Comparison of ENCODE assay signal across 8 mouse cellular contexts in the genomic region with DNA sequence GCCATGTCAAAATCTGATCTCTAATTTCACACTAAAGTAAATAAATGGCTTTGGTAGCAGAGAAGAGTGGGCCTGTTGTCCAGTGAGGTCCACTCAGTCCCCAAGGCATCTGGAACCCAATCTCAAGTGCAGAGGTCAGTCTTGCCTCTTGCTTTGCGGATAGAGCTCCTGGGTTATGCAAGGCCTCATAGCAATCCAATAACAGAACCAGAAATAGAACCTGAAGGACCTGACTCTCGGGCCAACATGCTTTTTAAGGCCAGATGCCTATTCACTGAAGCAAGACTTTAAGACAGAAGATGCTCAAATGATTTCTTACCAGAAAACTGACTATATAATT. TPM values are rescaled to one million over a fixed set of nuclear protein-coding genes. Genes with fewer than 3 reads are reported as not detected.
DNase-seq lines count a peak whose midpoint lies in the region; ATAC-seq and TF ChIP-seq lines count a peak whose summit lies in the region.

No protein-coding gene starts in this region.

- peak; percentile 61 for DNase-seq in lung, postnatal 25 days (ENCODE audit: low spot score)
- no peak for DNase-seq in testis, postnatal 10 days (ENCODE audit: low spot score)
- DNase-seq in spleen, postnatal 4 days (ENCODE audit: low spot score in 2 of 2) = no peak
- DNase-seq in urinary bladder, postnatal 10 days (ENCODE audit: low spot score) = no peak

- H3K9ac ChIP-seq in forebrain, embryonic 16.5 days (replicated peaks; ENCODE audit: low read depth, low read length) = no peak overlapping the region
- H3K9ac ChIP-seq in intestine, postnatal 0 days (ENCODE audit: low read depth, low read length) = no peak overlapping the region

- peaks cover 60% of the 10 kb centered on the region for H3K4me1 ChIP-seq in megakaryocyte, embryonic 14.5 days
- H3K4me1 ChIP-seq in forebrain, embryonic 16.5 days (replicated peaks; ENCODE audit: control insufficient read depth, insufficient read depth, low read length) = peaks cover 12% of the 10 kb centered on the region
- no peaks in the 10 kb centered on the region for H3K4me1 ChIP-seq in intestine, postnatal 0 days (replicated peaks; ENCODE audit: control insufficient read depth, insufficient read depth, low read length)

- no peaks in the 10 kb centered on the region for H3K27me3 ChIP-seq in megakaryocyte, embryonic 14.5 days (replicated peaks)
- H3K27me3 ChIP-seq in forebrain, embryonic 16.5 days (replicated peaks; ENCODE audit: control insufficient read depth, insufficient read depth, low read length) = no peaks in the 10 kb centered on the region
- H3K27me3 ChIP-seq in intestine, postnatal 0 days (replicated peaks; ENCODE audit: control insufficient read depth, insufficient read depth, low read length) = no peaks in the 10 kb centered on the region

- H3K4me2 ChIP-seq in forebrain, embryonic 16.5 days (ENCODE audit: low read length) = peak overlapping the region; percentile 41
- H3K4me2 ChIP-seq in intestine, postnatal 0 days (replicated peaks; ENCODE audit: low read depth) = peak overlapping the region; percentile 87

- TF ChIP-seq CTCF in intestine, postnatal 0 days (IDR thresholded peaks at IDR 0.05; ENCODE audit: low read depth) = no peak

- 74% methylated on average over 2 of the region's 2 CpGs for WGBS in forebrain, embryonic 16.5 days
- WGBS in intestine, postnatal 0 days = 60% methylated on average over 2 of the region's 2 CpGs

- no peaks in the 10 kb centered on the region for H3K9me3 ChIP-seq in megakaryocyte, embryonic 14.5 days
- no peaks in the 10 kb centered on the region for H3K9me3 ChIP-seq in forebrain, embryonic 16.5 days (ENCODE audit: control insufficient read depth, low read length)
- H3K9me3 ChIP-seq in intestine, postnatal 0 days (ENCODE audit: control insufficient read depth) = no peaks in the 10 kb centered on the region

- no peak for ATAC-seq in megakaryocyte, adult 5-6 weeks (ENCODE audit: poor library complexity, severe bottlenecking)
- ATAC-seq in forebrain, embryonic 16.5 days = no peak
- ATAC-seq in intestine, postnatal 0 days = no peak

- H3K4me3 ChIP-seq in megakaryocyte, embryonic 14.5 days (replicated peaks) = peak overlapping the region; percentile 81
- H3K4me3 ChIP-seq in forebrain, embryonic 16.5 days (replicated peaks; ENCODE audit: low read length) = no peak overlapping the region
- 0 out of 2 replicates have a peak overlapping the region, but pooled peaks have one; percentile 95 for H3K4me3 ChIP-seq in intestine, postnatal 0 days (ENCODE audit: low read depth, low read length)

- no peaks in the 10 kb centered on the region for H3K36me3 ChIP-seq in megakaryocyte, embryonic 14.5 days (replicated peaks; ENCODE audit: low read length)
- H3K36me3 ChIP-seq in forebrain, embryonic 16.5 days (ENCODE audit: control insufficient read depth, insufficient read depth) = no peaks in the 10 kb centered on the region
- H3K36me3 ChIP-seq in intestine, postnatal 0 days (ENCODE audit: control insufficient read depth, insufficient read depth) = no peaks in the 10 kb centered on the region

- no peak overlapping the region for H3K27ac ChIP-seq in forebrain, embryonic 16.5 days (ENCODE audit: low read length)
- no peak overlapping the region for H3K27ac ChIP-seq in intestine, postnatal 0 days (ENCODE audit: low read depth, low read length)

RNA-seq across cellular contexts. Expression of gene Ralgapa2, which starts 0.4 kb away (rescaled TPM):
- 1.8 and 2.3 TPM in 2 replicates for polyA plus RNA-seq in megakaryocyte, embryonic 14.5 days (2012; ENCODE audit: insufficient read depth, low replicate concordance)
- 13.3 and 17.0 TPM in 2 replicates for total RNA-seq in megakaryocyte, adult 5-6 weeks (2015)
- 9.3 and 10.7 TPM in 2 replicates for total RNA-seq in megakaryocyte, adult 5-6 weeks (2017)
- polyA plus RNA-seq in forebrain, embryonic 16.5 days (2015; fragmentation: Nextera tagmentation; extraction: Ambion mirVana) = 13.6 and 14.0 TPM in 2 replicates
- polyA plus RNA-seq in intestine, postnatal 0 days (2015; fragmentation: Nextera tagmentation; extraction: Ambion mirVana) = 4.9 and 6.1 TPM in 2 replicates
